Mouse (Mus musculus): Measurements from ENCODE around the gene Prr14l. TPM values are rescaled to one million over a fixed set of nuclear protein-coding genes. Genes with fewer than 3 reads are reported as not detected.
"Not testable (repeated sequence)": the region's sequence is repeated elsewhere in the genome, so short reads cannot be mapped to it uniquely, and the experiment has no call there.

The Prr14l gene
- total RNA-seq, 2 experiments from 2014 or later = 6.3 to 7.3 TPM

DNA sequence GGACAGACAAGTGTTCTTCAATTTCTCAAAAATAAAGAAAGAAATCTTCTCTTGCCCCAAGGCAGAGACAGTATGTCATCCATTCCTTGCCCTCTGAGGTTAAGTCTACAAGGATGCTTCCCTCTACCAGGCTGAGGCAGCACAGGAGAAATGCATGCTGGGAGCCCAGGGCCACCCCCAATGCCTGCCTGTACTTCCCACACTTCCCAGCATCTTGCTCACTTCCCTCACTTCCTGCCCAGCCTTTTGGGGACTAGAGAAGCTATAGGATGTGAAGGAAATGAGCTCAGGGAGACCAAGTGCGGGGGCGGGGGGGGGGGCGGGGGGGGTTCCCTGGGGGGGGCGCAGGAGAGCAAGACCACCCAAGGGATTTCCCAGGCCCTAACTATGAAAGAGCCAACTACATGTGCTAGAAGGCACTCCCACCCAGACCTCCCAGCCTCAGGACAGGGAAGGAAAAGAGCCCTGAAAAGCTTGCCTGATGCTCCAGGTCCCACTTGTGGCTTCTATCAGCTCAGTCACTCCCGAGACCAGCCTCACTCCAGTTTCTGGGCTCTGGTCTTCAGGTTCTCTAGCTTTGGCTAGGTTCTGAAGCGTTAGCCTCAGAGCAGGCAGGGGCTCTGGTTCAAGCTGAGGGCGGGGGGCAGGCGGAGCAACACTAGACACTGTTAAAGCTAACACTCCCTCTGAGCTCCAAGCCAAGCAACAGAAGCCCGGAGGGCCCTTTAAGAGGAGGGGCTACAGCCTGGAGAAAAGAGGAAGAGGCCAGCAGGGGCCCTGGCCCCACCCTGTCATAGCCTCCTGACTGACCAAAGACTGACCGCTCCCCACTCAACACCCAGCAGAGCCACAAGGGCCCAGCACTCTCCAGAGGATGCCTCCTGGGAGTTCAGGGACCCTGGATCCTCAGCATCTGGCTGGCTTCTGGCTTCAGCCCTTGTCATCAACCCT, 108.1 kb downstream of the Prr14l start:
- DNase-seq (ENCODE audit: low spot score) = peak; percentile 86
- intact Hi-C loops (cut with DNase I) = loop anchor here (2.0 kb wide), 1 partner anchor 157 kb away; no protein-coding TSS in a partner anchor

DNA sequence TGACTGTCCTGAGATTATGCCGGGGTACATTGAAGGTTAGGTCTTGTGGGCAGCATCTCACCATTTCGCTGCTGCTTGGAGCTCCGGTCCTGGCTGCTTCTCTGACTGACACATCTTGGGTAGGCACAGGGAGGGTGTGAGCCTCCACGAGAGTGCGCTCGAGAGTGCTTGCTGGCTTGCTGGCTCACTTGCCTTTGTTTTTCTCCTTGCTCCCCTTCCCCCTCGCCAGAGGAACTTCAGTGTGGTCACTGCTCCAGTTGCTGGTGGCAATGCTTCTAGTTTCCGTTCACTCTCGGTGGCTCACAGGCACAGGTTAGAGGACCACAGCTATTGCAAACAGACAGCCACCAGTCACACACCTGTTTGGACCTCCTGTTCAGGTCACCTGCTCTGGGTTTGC, 111.9 kb downstream of the Prr14l start:
- no peak for DNase-seq (ENCODE audit: low spot score)
- intact Hi-C loops (cut with DNase I) = no loop called here

DNA sequence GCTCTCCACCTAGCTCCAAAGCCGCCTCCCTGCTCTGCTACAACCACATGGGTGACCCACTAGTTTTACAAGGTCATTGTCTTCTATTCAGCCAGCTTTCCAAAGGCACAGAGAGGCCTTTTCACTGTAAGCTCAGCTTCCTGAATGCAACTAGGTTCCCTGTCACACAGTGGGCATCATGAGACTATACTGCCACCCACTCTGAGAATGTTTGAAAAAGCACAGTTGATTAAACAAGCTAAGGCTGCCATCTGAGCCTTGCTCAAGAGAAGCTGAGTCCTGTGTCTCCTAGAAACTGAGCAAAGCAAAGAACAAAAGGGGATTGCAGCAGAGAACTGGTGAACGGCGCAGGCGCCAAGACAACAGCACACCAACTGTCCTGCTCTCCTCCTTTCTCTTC, 112.7 kb downstream of the Prr14l start:
- intact Hi-C loops (cut with DNase I); DNase-seq (ENCODE audit: low spot score): not testable (repeated sequence)

DNA sequence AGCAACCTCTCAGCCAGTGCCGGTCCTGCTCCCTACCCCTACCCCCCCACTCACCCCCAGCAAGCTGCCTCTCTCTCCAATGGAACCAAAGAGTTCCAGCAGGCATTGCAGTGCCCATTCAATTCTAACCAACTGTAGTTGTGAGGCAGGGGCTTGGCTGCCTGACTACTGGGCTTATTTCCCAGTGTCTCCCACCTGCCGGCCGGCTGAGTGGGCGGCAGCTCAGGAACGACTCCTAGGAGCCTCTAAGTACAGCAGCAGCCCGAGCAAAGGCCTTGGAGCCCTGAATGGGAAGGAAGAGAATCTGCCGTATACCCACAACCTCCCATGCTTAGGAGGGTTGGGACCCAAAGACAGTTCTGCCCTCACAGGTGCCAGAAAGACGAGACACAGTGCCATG, 113.2 kb downstream of the Prr14l start:
- DNase-seq (ENCODE audit: low spot score); intact Hi-C loops (cut with DNase I): not testable (repeated sequence)

DNA sequence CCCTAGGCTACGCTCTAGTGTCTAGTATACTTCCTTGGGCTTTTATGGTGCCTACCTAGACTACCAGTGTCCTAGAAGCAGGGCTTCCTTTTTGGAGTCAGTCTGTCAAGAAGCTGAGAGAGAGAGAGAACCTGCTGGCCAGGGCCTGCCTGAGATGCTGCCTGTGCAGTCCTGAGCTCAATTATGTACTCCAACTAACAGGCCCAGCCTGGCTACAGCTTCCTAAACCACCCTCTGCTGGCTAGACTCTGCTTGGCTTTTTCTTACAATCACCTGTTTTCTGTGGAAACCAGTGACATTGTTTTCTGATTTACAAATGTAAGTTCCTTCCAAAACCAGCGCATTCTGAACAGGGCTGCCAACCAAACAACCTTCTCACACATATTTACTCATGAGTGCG, 113.9 kb downstream of the Prr14l start:
- no peak for DNase-seq (ENCODE audit: low spot score)
- intact Hi-C loops (cut with DNase I) = no loop called here

Other genes starting within 250 kb of the Prr14l start
- 10 to 100 TPM; 21.0 to 22.6 TPM for gene Yes1, start 243.1 kb downstream of the Prr14l start, total RNA-seq (2021)
- gene Pisd, start 68.6 kb downstream of the Prr14l start, total RNA-seq (2021) = 10 to 100 TPM; 25.5 to 29.0 TPM
- gene Gm20671, start 27.1 kb downstream of the Prr14l start, total RNA-seq (2021) = not detected
- gene Depdc5, start 9.4 kb upstream of the Prr14l start, total RNA-seq (2021) = 10 to 100 TPM; 20.7 to 21.9 TPM
- 100 to 1,000 TPM in 1 of 2 experiments, 10 to 100 TPM in 1; 93.4 to 103 TPM for gene Ywhah, start 164.6 kb upstream of the Prr14l start, total RNA-seq (2021)
- gene Slc5a1, start 250.0 kb upstream of the Prr14l start, total RNA-seq (2021) = under 1 TPM; 0.16 to 0.31 TPM